In the genomic region with DNA sequence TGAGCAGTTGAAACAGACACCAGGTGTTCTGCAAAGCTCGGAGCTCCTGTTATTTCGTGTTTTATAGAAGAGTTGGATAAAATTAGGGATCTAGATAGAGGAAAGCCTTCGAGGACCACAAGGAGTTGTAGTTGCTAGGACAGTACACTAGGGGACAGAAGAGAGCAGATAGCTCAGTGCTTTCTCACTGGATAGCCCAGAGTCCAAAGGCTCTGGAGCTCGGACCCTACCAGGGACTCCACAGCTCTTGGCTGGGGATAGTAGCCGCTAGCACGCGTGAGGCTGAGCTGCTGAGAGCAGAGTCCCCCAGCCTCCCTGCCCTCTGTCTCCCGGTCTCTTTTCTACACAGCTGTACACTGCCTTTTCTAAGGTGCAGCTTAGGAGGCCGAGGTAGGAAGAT, we compare ENCODE assay signal across 9 mouse cellular contexts. TPM values are rescaled to one million over a fixed set of nuclear protein-coding genes. Genes with fewer than 3 reads are reported as not detected.
A peak's percentile ranks its signal among the peaks of the same experiment; 100 is the strongest.
DNase-seq lines count a peak whose midpoint lies in the region; ATAC-seq and TF ChIP-seq lines count a peak whose summit lies in the region.
"Had no signal": no experiment of that assay in that cellular context is flagged by ENCODE, and none has a peak within 500 bp of the region (broad histone marks: within the 10 kb centered on the region; RNA-seq: fewer than 3 reads in every experiment).

No protein-coding gene starts in this region.

- 37% methylated on average over 9 of the region's 9 CpGs for WGBS in embryonic facial prominence, embryonic 10.5 days

- TF ChIP-seq POLR2A in testis, adult 2 months (IDR thresholded peaks at IDR 0.05; ENCODE audit: control insufficient read depth, low read depth, low read length) = no peak

- no peaks in the 10 kb centered on the region for H3K9me3 ChIP-seq in embryonic facial prominence, embryonic 10.5 days
- H3K9me3 ChIP-seq: heart, embryonic 13.5 days had no signal

- H3K27me3 ChIP-seq in testis, adult 2 months (ENCODE audit: control insufficient read depth, insufficient read depth, low read length) = no peaks in the 10 kb centered on the region
- 0 out of 2 replicates have a peak, but pooled peaks cover 6% of the 10 kb centered on the region for H3K27me3 ChIP-seq in embryonic facial prominence, embryonic 10.5 days (replicated peaks; ENCODE audit: low read depth, poor library complexity, severe bottlenecking)

- H3K27ac ChIP-seq in testis, adult 2 months (ENCODE audit: control insufficient read depth, insufficient read depth, low read depth, low read length) = no peak overlapping the region
- no peak overlapping the region for H3K27ac ChIP-seq in embryonic facial prominence, embryonic 10.5 days (replicated peaks)
- no peak overlapping the region for H3K27ac ChIP-seq in layer of hippocampus, adult 2 months
- H3K27ac ChIP-seq: heart, embryonic 13.5 days had no signal

- peak; percentile 65; the same call in 1 of the 2 replicates for TF ChIP-seq CTCF in testis, adult 2 months (IDR thresholded peaks at IDR 0.05; ENCODE audit: control insufficient read depth, insufficient read depth, insufficient replicate concordance, low read depth, low read length)
- TF ChIP-seq CTCF in layer of hippocampus, adult 2 months (conservative IDR thresholded peaks at IDR 0.05) = peak; percentile 100

- H3K4me3 ChIP-seq in testis, adult 2 months (ENCODE audit: control insufficient read depth, low read depth, low read length) = no peak overlapping the region
- no peak overlapping the region for H3K4me3 ChIP-seq in embryonic facial prominence, embryonic 10.5 days
- no peak overlapping the region for H3K4me3 ChIP-seq in layer of hippocampus, adult 2 months
- H3K4me3 ChIP-seq: heart, embryonic 13.5 days had no signal

- no peaks in the 10 kb centered on the region for H3K36me3 ChIP-seq in testis, adult 2 months (ENCODE audit: control insufficient read depth, insufficient read depth, low read length)
- H3K36me3 ChIP-seq in embryonic facial prominence, embryonic 10.5 days (replicated peaks) = no peaks in the 10 kb centered on the region
- H3K36me3 ChIP-seq: heart, embryonic 13.5 days had no signal

- intact Hi-C loops in gastrocnemius, postnatal 14 days (cut with DNase I; ENCODE audit: low total_unique reads) = no loop called here

- DNase-seq in adrenal gland, postnatal 10 days = peak; percentile 57
- no peak for DNase-seq in adrenal gland, adult 8-10 months
- DNase-seq in testis, postnatal 14 days (ENCODE audit: low spot score) = no peak
- DNase-seq in embryonic facial prominence, embryonic 10.5 days (ENCODE audit: low spot score) = peak; percentile 27
- DNase-seq in layer of hippocampus, adult 2 months (ENCODE audit: low spot score in 2 of 2) = peak; percentile 46 to 68
- no peak for DNase-seq in gastrocnemius, postnatal 14 days

- H3K4me1 ChIP-seq in testis, adult 2 months (ENCODE audit: control insufficient read depth, insufficient read depth, low read length) = no peaks in the 10 kb centered on the region
- peaks cover 8% of the 10 kb centered on the region for H3K4me1 ChIP-seq in embryonic facial prominence, embryonic 10.5 days
- H3K4me1 ChIP-seq: heart, embryonic 13.5 days had no signal

- ATAC-seq in megakaryocyte-erythroid progenitor cell, adult 5-6 weeks (replicated peaks; ENCODE audit: low FRiP score, low TSS enrichment, poor library complexity, severe bottlenecking) = peak; percentile 85

RNA-seq across cellular contexts. Expression of gene Glrx5, which starts 41.2 kb away (rescaled TPM):
- 100 to 1,000 TPM; 158 to 160 TPM for total RNA-seq in adrenal gland, postnatal 10 days (2021)
- total RNA-seq in adrenal gland, adult 8-10 months (2022) = 100 to 1,000 TPM; 132 to 279 (median 202) TPM
- polyA plus RNA-seq in testis, adult 2 months (2012; rRNA removed) = 13.8 and 14.2 TPM in 2 replicates
- 218 and 234 TPM in 2 replicates for polyA plus RNA-seq in embryonic facial prominence, embryonic 10.5 days (2016; fragmentation: Nextera tagmentation; extraction: Ambion mirVana)
- 10 to 100 TPM; 43.9 to 47.0 TPM for total RNA-seq in layer of hippocampus, adult 2 months (2021)
- total RNA-seq in megakaryocyte-erythroid progenitor cell, adult 5-6 weeks (2014; fragmentation: Nextera tagmentation) = 112 and 193 TPM in 2 replicates
- 59.2 and 86.9 TPM in 2 replicates for total RNA-seq in megakaryocyte-erythroid progenitor cell, adult 5-6 weeks (2017)
- total RNA-seq in gastrocnemius, postnatal 14 days (2021) = 10 to 100 TPM; 66.0 to 67.1 TPM

Comparison
In these comparisons a context has a peak if more than half of its experiments do, and no peak if none do; other contexts are left out.
1. DNase-seq: peak in adrenal gland, postnatal 10 days (single experiment), embryonic facial prominence, embryonic 10.5 days (single experiment) and layer of hippocampus, adult 2 months (2 of 2); none in adrenal gland, adult 8-10 months (single experiment), testis, postnatal 14 days (single experiment) and gastrocnemius, postnatal 14 days (single experiment).